Mouse (Mus musculus) lung, postnatal 36 days (tissue): ENCODE measurements at regions not wholly inside any gene's neighbourhood (a gene's known extent, or its start where the extent isn't known, plus 50 kb on each side); places are given as distances from the start of the nearest gene placed in this dataset.

Source experiments
- DNase-seq: peaks from one replicate; pipeline ENCODE4 v3.0.0; 2022; ENCODE audit warnings: mixed read lengths

GRCm38 (mm10) chr13:32541611-32542010 is 203.1 kb upstream of the Gmds start:
- no peak for DNase-seq

GRCm38 (mm10) chr13:32536241-32536640 is 197.7 kb upstream of the Gmds start:
- no peak for DNase-seq

GRCm38 (mm10) chr13:32535602-32536001 is 197.1 kb upstream of the Gmds start:
- peak; percentile 61 for DNase-seq

GRCm38 (mm10) chr13:32530926-32531512 is 192.5 kb upstream of the Gmds start:
- no peak for DNase-seq

GRCm38 (mm10) chr13:32518611-32519344 is 180.2 kb upstream of the Gmds start:
- DNase-seq: peak; percentile 50

GRCm38 (mm10) chr13:32517514-32517913 is 179.0 kb upstream of the Gmds start:
- DNase-seq: no peak

- no peak for DNase-seq
These were observed 170.9 kb upstream of the Gmds start for GRCm38 (mm10) chr13:32509231-32510023.

- no peak for DNase-seq
These were observed 169.9 kb upstream of the Gmds start for GRCm38 (mm10) chr13:32508447-32508846.

- no peak for DNase-seq
These were observed 169.3 kb upstream of the Gmds start for GRCm38 (mm10) chr13:32507825-32508224.

- no peak for DNase-seq
These were observed 159.8 kb upstream of the Gmds start for GRCm38 (mm10) chr13:32498205-32498790.

GRCm38 (mm10) chr13:32496263-32496662 is 157.7 kb upstream of the Gmds start:
- no peak for DNase-seq

GRCm38 (mm10) chr13:32495063-32495462 is 156.5 kb upstream of the Gmds start:
- no peak for DNase-seq

- no peak for DNase-seq
These were observed 155.3 kb upstream of the Gmds start for GRCm38 (mm10) chr13:32493806-32494205.

- DNase-seq: peak; percentile 78
These were observed 154.8 kb upstream of the Gmds start for GRCm38 (mm10) chr13:32493309-32493708.

GRCm38 (mm10) chr13:32492566-32492965 is 154.0 kb upstream of the Gmds start:
- DNase-seq: peak; percentile 67

GRCm38 (mm10) chr13:32481444-32482058 is 143.0 kb upstream of the Gmds start:
- DNase-seq: no peak

- DNase-seq: no peak
These were observed 141.5 kb upstream of the Gmds start for GRCm38 (mm10) chr13:32480029-32480428.

GRCm38 (mm10) chr13:32479118-32479818 is 140.7 kb upstream of the Gmds start:
- no peak for DNase-seq

GRCm38 (mm10) chr13:32465787-32466186 is 127.2 kb upstream of the Gmds start:
- DNase-seq: no peak

- no peak for DNase-seq
These were observed 126.6 kb upstream of the Gmds start for GRCm38 (mm10) chr13:32465041-32465682.

- no peak for DNase-seq
These were observed 116.0 kb upstream of the Gmds start for GRCm38 (mm10) chr13:32454419-32455146.
